Mouse (Mus musculus) erythroblast, adult 5-6 weeks (primary cell): ENCODE data around the gene Pip5k1b. TPM values are rescaled to one million over a fixed set of nuclear protein-coding genes. Genes with fewer than 3 reads are reported as not detected.

Experiments used
- ATAC-seq: replicated peaks from 2 replicates; pipeline ENCODE4 v1.8.0; 2016; ENCODE audit warnings: moderate number of reproducible peaks, mild to moderate bottlenecking, moderate TSS enrichment, inconsistent platforms; ENCODE audit not compliant: poor library complexity, low FRiP score, severe bottlenecking
- total RNA-seq, 2 experiments: library from RNA; stranded (forward) in 1 of 2; stranded (reverse) in 1 of 2; fragments of 150-400 nt in 1 of 2; fragments of 200-764, 138-1000 nt in 1 of 2; gene quantifications; 2 replicates each; pipeline versions ENCODE4 v1.2.3 to v1.2.4; 2015 to 2017; ENCODE audit warnings: low replicate concordance in 2 of 2

The Pip5k1b gene
- total RNA-seq, 2 experiments from 2014 or later = 35.4 to 43.5 TPM

- no peak for ATAC-seq
Observed at GRCm38 (mm10) chr19:24317731-24318130, 237.9 kb downstream of the Pip5k1b start.

- ATAC-seq = no peak
Observed at GRCm38 (mm10) chr19:24317038-24317591, 238.6 kb downstream of the Pip5k1b start.

- no peak for ATAC-seq
Observed at GRCm38 (mm10) chr19:24316060-24316725, 239.5 kb downstream of the Pip5k1b start.

GRCm38 (mm10) chr19:24315234-24315633 is 240.4 kb downstream of the Pip5k1b start:
- no peak for ATAC-seq

- no peak for ATAC-seq
Observed at GRCm38 (mm10) chr19:24314676-24315075, 241.0 kb downstream of the Pip5k1b start.

- ATAC-seq = no peak
Observed at GRCm38 (mm10) chr19:24312556-24313342, 242.9 kb downstream of the Pip5k1b start.

- ATAC-seq = no peak
Observed at GRCm38 (mm10) chr19:24312046-24312445, 243.6 kb downstream of the Pip5k1b start.

GRCm38 (mm10) chr19:24308305-24308705 is 247.4 kb downstream of the Pip5k1b start:
- no peak for ATAC-seq

GRCm38 (mm10) chr19:24307271-24308221 is 248.1 kb downstream of the Pip5k1b start:
- no peak for ATAC-seq

- no peak for ATAC-seq
Observed at GRCm38 (mm10) chr19:24306351-24306750, 249.3 kb downstream of the Pip5k1b start.

- ATAC-seq = no peak
Observed at GRCm38 (mm10) chr19:24302198-24302597, 253.5 kb downstream of the Pip5k1b start.

GRCm38 (mm10) chr19:24301768-24302148 is 253.9 kb downstream of the Pip5k1b start:
- no peak for ATAC-seq

- peak; percentile 80 for ATAC-seq
Observed at GRCm38 (mm10) chr19:24300994-24301767, 254.5 kb downstream of the Pip5k1b start.

- ATAC-seq = no peak
Observed at GRCm38 (mm10) chr19:24293537-24293936, 262.1 kb downstream of the Pip5k1b start.

- 0 out of 2 replicates have a peak, but pooled peaks have one; percentile 35 for ATAC-seq
Observed at GRCm38 (mm10) chr19:24284187-24284586, 271.5 kb downstream of the Pip5k1b start.

- ATAC-seq = no peak
Observed at GRCm38 (mm10) chr19:24281288-24281980, 274.2 kb downstream of the Pip5k1b start.

- peak; percentile 91 for ATAC-seq
Observed at GRCm38 (mm10) chr19:24280601-24281228, 275.0 kb downstream of the Pip5k1b start, which contains the start of gene Fxn. TSS of gene Fxn (minus strand) at chr19:24280605.
